Mouse (Mus musculus) liver, adult 2 months (tissue): ENCODE data around the gene Plbd2. TPM values are rescaled to one million over a fixed set of nuclear protein-coding genes. Genes with fewer than 3 reads are reported as not detected.
"Not testable (repeated sequence)": the region's sequence is repeated elsewhere in the genome, so short reads cannot be mapped to it uniquely, and the experiment has no call there.

ENCODE experiments used
- DNase-seq: peaks from one replicate; pipeline ENCODE4 v3.0.0-alpha.2; 2011; ENCODE audit warnings: low read depth, low spot score; ENCODE audit errors: extremely low read depth
- H3K27ac ChIP-seq: fragments of 200-500 bp; replicated peaks from 2 replicates; pipeline ENCODE4 v1.5.1; 2012; ENCODE audit warnings: low read depth, mild to moderate bottlenecking, control low read depth, inconsistent platforms, low read length; ENCODE audit not compliant: insufficient read depth
- H3K27me3 ChIP-seq: fragments of 200-500 bp; 2 replicates; pipeline ENCODE4 v1.6.1; 2012; ENCODE audit warnings: mild to moderate bottlenecking, moderate library complexity, low read length, inconsistent platforms; ENCODE audit not compliant: control insufficient read depth, insufficient read depth
- H3K36me3 ChIP-seq: fragments of 200-500 bp; 2 replicates; pipeline ENCODE4 v1.6.1; 2012; ENCODE audit warnings: low read length, inconsistent platforms; ENCODE audit not compliant: control insufficient read depth, insufficient read depth
- H3K4me1 ChIP-seq: fragments of 200-500 bp; 2 replicates; pipeline ENCODE4 v1.6.1; 2011; ENCODE audit warnings: low read length; ENCODE audit not compliant: control insufficient read depth, insufficient read depth
- H3K4me3 ChIP-seq: fragments of 200-500 bp; 2 replicates; pipeline ENCODE4 v1.5.1; 2011; ENCODE audit warnings: low read depth, mild to moderate bottlenecking, control low read depth, low read length, moderate library complexity; ENCODE audit not compliant: insufficient read depth
- H3K79me2 ChIP-seq: fragments of 200-500 bp; 2 replicates; pipeline ENCODE4 v1.6.1; 2012; ENCODE audit warnings: inconsistent platforms, mild to moderate bottlenecking, low read length, moderate library complexity; ENCODE audit not compliant: control insufficient read depth, insufficient read depth
- H3K9ac ChIP-seq: fragments of 200-500 bp; 2 replicates; pipeline ENCODE4 v1.6.1; 2012; ENCODE audit warnings: low read depth, mild to moderate bottlenecking, control low read depth, inconsistent platforms, low read length
- CTCF ChIP-seq: fragments of 200-500 bp; IDR thresholded peaks from 2 replicates; pipeline ENCODE4 v1.5.1; 2011; ENCODE audit warnings: low read depth, low read length, control low read depth
- POLR2A ChIP-seq: fragments of 200-500 bp; IDR thresholded peaks from 2 replicates; pipeline ENCODE4 v1.6.1; 2011; ENCODE audit warnings: low read length, control low read depth; ENCODE audit not compliant: insufficient read depth; ENCODE audit errors: extremely low read depth
- WGBS: fragments of 180-500 bp; shearing (Covaris S2); methylation state at CpG from one replicate; pipeline ENCODE4 v1.1.7; 2018; 5-methylcytosine and 5-hydroxymethylcytosine counted together
- polyA plus RNA-seq: library from polyadenylated mRNA; depleted of rRNA; stranded (reverse); fragments of >200 nt; gene quantifications from 2 replicates; pipeline ENCODE4 v1.2.3, GENCODE M21; 2012
- total RNA-seq: library from RNA; depleted of rRNA; stranded (reverse); fragments of >200 nt; gene quantifications from 2 replicates; pipeline ENCODE4 v1.2.3, GENCODE M21; 2014

Gene Plbd2
- total and polyA plus RNA-seq, 2 experiments = 18.1 to 42.0 TPM

DNA sequence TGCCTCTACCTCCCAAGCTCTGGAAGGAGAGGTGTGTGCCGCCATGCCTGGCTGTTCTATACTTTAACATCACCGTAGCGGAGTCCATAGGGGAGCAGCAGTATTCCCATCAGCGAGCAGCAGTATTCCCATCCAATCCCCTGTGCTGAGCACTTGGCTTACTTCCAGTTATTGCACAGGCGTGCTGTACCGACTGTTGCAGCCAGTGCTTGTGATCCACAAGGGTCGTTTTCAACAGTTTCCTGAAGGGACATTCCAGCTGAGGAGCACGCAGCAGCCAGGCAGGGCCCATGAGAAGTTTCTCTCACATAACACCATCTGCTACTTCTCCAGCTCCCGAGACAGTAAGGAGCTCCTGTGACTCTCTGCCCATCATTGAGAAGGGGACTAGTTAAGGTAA lies 3.1 kb upstream of the Plbd2 start:
- Histone ChIP-seq H3K27ac (no peak overlapping the region), H3K9ac (no peak overlapping the region), H3K27me3 (no peaks in the 10 kb centered on the region), H3K4me3 (no peak overlapping the region), H3K79me2 (peaks cover 15% of the 10 kb centered on the region; the same call in 1 of the 2 replicates), H3K36me3 (no peaks in the 10 kb centered on the region), H3K4me1 (peaks cover 10% of the 10 kb centered on the region)
- DNase-seq = no peak
- WGBS = 63% methylated on average over 9 of the region's 9 CpGs
- TF ChIP-seq CTCF (no peak), POLR2A (no peak)

DNA sequence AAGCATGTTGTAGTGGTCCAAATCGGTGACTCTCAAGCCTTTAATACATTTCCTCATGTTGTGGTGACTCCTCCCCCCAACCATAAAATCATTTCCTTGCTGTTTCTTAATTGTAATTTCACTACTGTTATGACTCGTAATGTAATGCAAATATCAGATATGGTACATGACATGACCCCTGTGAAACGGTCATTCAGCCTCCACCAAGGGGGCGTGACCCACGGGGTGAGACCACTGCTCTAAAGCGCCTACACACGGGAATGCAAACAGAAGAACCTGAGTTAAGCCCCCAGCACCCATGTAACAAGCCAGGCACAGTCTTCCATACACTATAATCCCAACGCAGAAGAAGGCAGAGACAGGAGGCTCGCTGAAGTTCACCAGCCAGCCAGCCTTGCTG lies 2.4 kb upstream of the Plbd2 start:
- H3K36me3 ChIP-seq = no peaks in the 10 kb centered on the region
- H3K4me3 ChIP-seq = no peak overlapping the region
- 68% methylated on average over 9 of the region's 9 CpGs for WGBS
- peaks cover 14% of the 10 kb centered on the region for H3K4me1 ChIP-seq
- TF ChIP-seq CTCF = no peak
- no peak for TF ChIP-seq POLR2A
- no peak overlapping the region for H3K9ac ChIP-seq
- H3K27me3 ChIP-seq = no peaks in the 10 kb centered on the region
- no peak overlapping the region for H3K27ac ChIP-seq
- peaks cover 16% of the 10 kb centered on the region; the same call in 1 of the 2 replicates for H3K79me2 ChIP-seq
- no peak for DNase-seq

DNA sequence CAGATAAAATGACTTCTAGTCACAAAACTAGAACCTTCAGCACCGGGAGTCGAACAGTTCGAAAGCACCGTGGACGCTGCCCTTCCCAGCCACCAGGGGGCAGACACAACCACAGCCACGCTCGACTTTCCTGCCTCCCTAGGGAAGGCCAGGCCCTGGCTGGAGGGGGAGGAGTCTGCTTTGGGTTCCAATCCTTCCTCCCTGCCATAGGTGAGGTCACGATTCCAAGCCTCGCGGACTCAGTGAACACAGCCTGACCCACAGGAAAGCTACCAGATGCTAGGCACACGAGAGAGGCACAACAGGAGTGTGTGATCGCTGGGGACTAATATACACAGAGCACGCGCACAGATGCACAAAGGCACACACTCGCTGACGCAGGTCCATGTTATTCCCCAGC lies 1.9 kb upstream of the Plbd2 start:
- Histone ChIP-seq H3K79me2 (peaks cover 16% of the 10 kb centered on the region; the same call in 1 of the 2 replicates), H3K27me3 (no peaks in the 10 kb centered on the region), H3K27ac (no peak overlapping the region), H3K4me1 (peaks cover 14% of the 10 kb centered on the region), H3K4me3 (no peak overlapping the region), H3K9ac (no peak overlapping the region), H3K36me3 (no peaks in the 10 kb centered on the region)
- DNase-seq = peak; percentile 79
- WGBS = 20% methylated on average over 16 of the region's 16 CpGs
- no peak for TF ChIP-seq POLR2A
- peak; percentile 97 for TF ChIP-seq CTCF

DNA sequence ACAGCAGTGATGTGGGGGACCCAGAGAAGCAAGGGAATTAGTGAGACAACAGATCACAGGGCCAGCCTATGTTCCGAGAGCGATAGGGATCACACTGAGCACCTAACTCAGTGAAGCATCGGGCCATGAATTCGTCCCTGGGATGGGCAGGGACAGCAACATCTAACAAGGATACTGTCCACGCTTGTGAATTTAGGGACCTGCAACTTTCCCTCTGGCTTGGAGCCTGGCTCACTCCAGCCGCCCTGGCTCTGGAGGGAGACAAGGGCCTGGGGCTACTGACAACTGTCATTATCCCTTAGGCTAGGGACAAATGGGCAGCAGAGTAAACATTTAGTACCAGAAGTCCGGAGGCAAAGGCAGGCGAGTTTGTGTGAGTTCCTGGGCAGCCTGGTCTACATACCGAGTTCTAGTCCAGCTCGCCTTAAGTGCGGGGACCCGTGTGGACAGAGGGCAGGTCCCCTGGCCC lies 716 bp downstream of the Plbd2 start:
- Histone ChIP-seq H3K4me3 (peak overlapping the region; percentile 76), H3K27me3 (no peaks in the 10 kb centered on the region), H3K9ac (peak overlapping the region; percentile 88), H3K36me3 (no peaks in the 10 kb centered on the region), H3K4me1 (peaks cover 14% of the 10 kb centered on the region), H3K27ac (peak overlapping the region; percentile 67), H3K79me2 (peaks cover 16% of the 10 kb centered on the region; the same call in 1 of the 2 replicates)
- 6% methylated on average over 12 of the region's 12 CpGs for WGBS
- no peak for DNase-seq
- TF ChIP-seq CTCF = no peak

DNA sequence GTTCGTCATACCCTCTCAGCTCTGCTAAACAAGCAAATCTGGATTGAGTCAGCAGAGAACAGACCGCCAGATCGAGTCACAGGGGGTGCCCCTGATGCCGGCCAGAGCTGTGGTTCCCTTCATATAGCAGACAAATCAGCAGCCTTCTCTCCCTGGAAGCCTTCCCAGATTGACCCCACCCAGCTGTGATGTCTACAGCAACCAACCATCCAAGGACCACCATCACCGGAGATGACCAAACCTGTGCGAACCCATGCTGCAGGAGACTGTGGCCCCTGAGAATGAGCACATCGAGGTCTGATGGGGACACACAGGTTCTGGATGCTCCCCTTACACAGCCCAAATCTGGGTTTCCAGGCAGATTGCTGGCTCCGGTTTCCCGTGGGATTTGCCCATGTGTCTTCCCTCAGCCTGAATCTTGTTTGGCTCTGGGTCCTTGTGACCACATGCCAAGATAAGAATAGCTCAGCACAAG lies 1.2 kb downstream of the Plbd2 start:
- peaks cover 16% of the 10 kb centered on the region; the same call in 1 of the 2 replicates for H3K79me2 ChIP-seq
- peak overlapping the region; percentile 88 for H3K9ac ChIP-seq
- H3K4me3 ChIP-seq = peak overlapping the region; percentile 76; the same call in 1 of the 2 replicates
- WGBS = 55% methylated on average over 9 of the region's 9 CpGs
- TF ChIP-seq CTCF (no peak), POLR2A (no peak)
- H3K36me3 ChIP-seq = no peaks in the 10 kb centered on the region
- H3K4me1 ChIP-seq = peaks cover 15% of the 10 kb centered on the region
- no peaks in the 10 kb centered on the region for H3K27me3 ChIP-seq
- peak overlapping the region; percentile 67; the same call in 1 of the 2 replicates for H3K27ac ChIP-seq
- no peak for DNase-seq

DNA sequence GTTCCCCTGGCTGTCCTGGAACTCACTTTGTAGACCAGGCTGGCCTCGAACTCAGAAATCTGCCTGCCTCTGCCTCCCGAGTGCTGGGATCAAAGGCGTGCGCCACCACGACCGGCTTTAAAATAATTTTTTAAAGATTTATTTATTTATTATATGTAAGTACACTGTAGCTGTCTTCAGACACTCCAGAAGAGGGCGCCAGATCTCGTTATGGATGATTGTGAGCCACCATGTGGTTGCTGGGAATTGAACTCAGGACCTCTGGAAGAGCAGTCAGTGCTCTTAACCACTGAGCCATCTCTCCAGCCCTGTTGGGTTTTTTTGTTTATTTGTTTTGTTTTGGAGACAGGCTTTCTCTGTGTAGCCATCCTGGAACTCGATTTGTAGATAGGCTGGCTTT lies 2.8 kb downstream of the Plbd2 start:
- peaks cover 22% of the 10 kb centered on the region for H3K4me1 ChIP-seq

More for the DNA sequence above, 2.8 kb downstream of the Plbd2 start:
- H3K4me3 ChIP-seq, H3K9ac ChIP-seq, H3K27ac ChIP-seq, H3K36me3 ChIP-seq, H3K27me3 ChIP-seq, DNase-seq: not testable (repeated sequence)
- 90% methylated on average over 9 of the region's 9 CpGs for WGBS
- peaks cover 16% of the 10 kb centered on the region; the same call in 1 of the 2 replicates for H3K79me2 ChIP-seq
